Mouse (Mus musculus): Measurements from ENCODE around the gene Ctrb1.

DNA sequence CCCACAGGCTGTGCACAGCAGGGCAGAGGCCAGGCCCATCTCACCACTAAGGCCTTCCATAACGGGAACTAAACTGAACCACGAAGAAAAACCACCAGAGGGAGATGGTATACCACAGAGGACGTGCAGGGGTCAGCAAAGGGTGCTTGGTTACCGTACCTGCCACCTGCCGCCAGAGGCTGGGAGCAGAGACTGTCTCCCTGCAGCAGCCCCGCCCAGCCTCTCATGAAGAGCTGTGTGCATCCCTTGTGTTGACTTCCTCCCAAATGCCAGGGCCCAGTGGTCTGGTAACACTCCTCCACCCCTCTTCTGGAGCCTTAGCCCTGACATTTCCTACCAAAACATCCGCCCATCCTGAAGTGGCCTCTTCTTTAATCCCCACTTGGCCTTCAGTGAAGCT, 48.8 kb upstream of the Ctrb1 start:
- TF ChIP-seq CTCF (IDR thresholded peaks at IDR 0.05; ENCODE audit: low read depth, low read length) (no peak; the same call in 1 of the 2 replicates), POLR2A (IDR thresholded peaks at IDR 0.05; ENCODE audit: extremely low read depth, insufficient read depth, low read length) (no peak)

Data from liver, adult 2 months (tissue).